ENCODE assay signal across 43 mouse cellular contexts in the genomic region with DNA sequence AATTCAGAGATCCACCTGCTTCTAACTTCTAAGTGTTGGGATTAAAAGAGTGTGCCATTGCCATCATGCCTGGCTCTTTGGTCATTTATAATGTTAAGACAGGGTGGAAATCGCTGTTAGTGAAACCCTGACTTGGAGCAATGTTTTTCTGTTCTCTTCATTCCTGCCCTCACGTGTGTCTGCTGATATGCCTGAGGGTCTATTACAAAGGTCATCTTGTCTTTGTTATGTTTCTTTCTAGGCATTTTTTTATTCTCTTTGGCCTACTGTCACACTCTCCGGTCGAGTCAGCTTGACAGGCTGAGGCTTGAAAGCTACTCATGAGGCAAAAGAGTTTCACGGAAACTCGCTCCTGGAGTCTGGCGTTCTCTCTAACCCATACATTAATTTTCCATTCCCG. TPM values are rescaled to one million over a fixed set of nuclear protein-coding genes. Genes with fewer than 3 reads are reported as not detected.
"Had no signal": no experiment of that assay in that cellular context is flagged by ENCODE, and none has a peak within 500 bp of the region (broad histone marks: within the 10 kb centered on the region; RNA-seq: fewer than 3 reads in every experiment).

No protein-coding gene starts in this region.

- H3K27me3 ChIP-seq: heart, embryonic 12.5 days; heart, embryonic 13.5 days; heart, embryonic 15.5 days; hindbrain, embryonic 12.5 days; hindbrain, embryonic 13.5 days; hindbrain, embryonic 15.5 days; intestine, embryonic 15.5 days; kidney, embryonic 15.5 days had no signal

- H3K9ac ChIP-seq: heart, embryonic 12.5 days; heart, embryonic 13.5 days; heart, embryonic 15.5 days; hindbrain, embryonic 12.5 days; hindbrain, embryonic 13.5 days; hindbrain, embryonic 14.5 days; hindbrain, embryonic 15.5 days; intestine, embryonic 15.5 days; kidney, embryonic 15.5 days had no signal

- H3K4me1 ChIP-seq: heart, embryonic 12.5 days; heart, embryonic 13.5 days; heart, embryonic 15.5 days; hindbrain, embryonic 10.5 days; hindbrain, embryonic 12.5 days; hindbrain, embryonic 13.5 days; hindbrain, embryonic 15.5 days; intestine, embryonic 15.5 days; kidney, embryonic 15.5 days had no signal

- H3K27ac ChIP-seq: heart, embryonic 13.5 days; heart, embryonic 15.5 days; hindbrain, embryonic 10.5 days; hindbrain, embryonic 12.5 days; hindbrain, embryonic 13.5 days; hindbrain, embryonic 14.5 days; hindbrain, embryonic 15.5 days; hindbrain, postnatal 0 days; intestine, embryonic 15.5 days; kidney, embryonic 15.5 days; kidney, postnatal 0 days; layer of hippocampus, adult 2 months; left cerebral cortex, adult 2 months had no signal

- ATAC-seq: hindbrain, embryonic 16.5 days; hindbrain, postnatal 0 days; inflammation-experienced regulatory T-cells, adult 6 months; intestine, embryonic 15.5 days; intestine, embryonic 16.5 days; intestine, postnatal 0 days had no signal

- H3K9me3 ChIP-seq: heart, embryonic 12.5 days; heart, embryonic 13.5 days; heart, embryonic 15.5 days; hindbrain, embryonic 10.5 days; hindbrain, embryonic 12.5 days; hindbrain, embryonic 13.5 days; hindbrain, embryonic 15.5 days; intestine, embryonic 15.5 days; kidney, embryonic 15.5 days had no signal

- DNase-seq: heart, postnatal 10 days; heart, postnatal 14 days; heart, postnatal 36 days; heart, postnatal 4 days; kidney, adult 11 months; kidney, adult 18-20 months; kidney, adult 2 months; kidney, adult 9 months; kidney, postnatal 10 days; kidney, postnatal 14 days; kidney, postnatal 25 days; kidney, postnatal 36 days; kidney, postnatal 4 days; layer of hippocampus, adult 9-11 months; layer of hippocampus, postnatal 36 days had no signal

- H3K4me3 ChIP-seq: heart, embryonic 12.5 days; heart, embryonic 13.5 days; heart, embryonic 15.5 days; hindbrain, embryonic 10.5 days; hindbrain, embryonic 12.5 days; hindbrain, embryonic 13.5 days; hindbrain, embryonic 15.5 days; intestine, embryonic 15.5 days; kidney, embryonic 15.5 days; layer of hippocampus, adult 2 months; left cerebral cortex, adult 2 months had no signal

- H3K4me2 ChIP-seq: heart, embryonic 12.5 days; heart, embryonic 13.5 days; heart, embryonic 15.5 days; hindbrain, embryonic 12.5 days; hindbrain, embryonic 13.5 days; hindbrain, embryonic 14.5 days; hindbrain, embryonic 15.5 days; intestine, embryonic 15.5 days; kidney, embryonic 15.5 days had no signal

- H3K36me3 ChIP-seq: heart, embryonic 12.5 days; heart, embryonic 13.5 days; heart, embryonic 15.5 days; hindbrain, embryonic 10.5 days; hindbrain, embryonic 12.5 days; hindbrain, embryonic 13.5 days; hindbrain, embryonic 15.5 days; intestine, embryonic 15.5 days; kidney, embryonic 15.5 days had no signal

RNA-seq across cellular contexts. Expression of gene 4930505A04Rik, which starts 27.9 kb away (rescaled TPM):
- total RNA-seq: heart, postnatal 10 days; heart, postnatal 14 days; heart, postnatal 25 days; heart, postnatal 36 days; heart, postnatal 4 days; hematopoietic stem cell, adult 5-6 weeks; hindbrain, postnatal 0 days had no signal
- polyA plus RNA-seq: heart, embryonic 12.5 days; heart, embryonic 13.5 days; heart, embryonic 14.5 days; heart, embryonic 16.5 days; heart, postnatal 0 days; hindbrain, embryonic 10.5 days; hindbrain, embryonic 11.5 days; hindbrain, embryonic 12.5 days; hindbrain, embryonic 15.5 days; inflammation-experienced regulatory T-cells, adult 6 months; intestine, embryonic 14.5 days; intestine, embryonic 15.5 days; intestine, embryonic 16.5 days; intestine, postnatal 0 days; kidney, embryonic 14.5 days; kidney, embryonic 15.5 days; kidney, embryonic 16.5 days; kidney, postnatal 0 days; large intestine, adult 2 months had no signal
